ENCODE assay signal across 24 mouse cellular contexts in the genomic region with DNA sequence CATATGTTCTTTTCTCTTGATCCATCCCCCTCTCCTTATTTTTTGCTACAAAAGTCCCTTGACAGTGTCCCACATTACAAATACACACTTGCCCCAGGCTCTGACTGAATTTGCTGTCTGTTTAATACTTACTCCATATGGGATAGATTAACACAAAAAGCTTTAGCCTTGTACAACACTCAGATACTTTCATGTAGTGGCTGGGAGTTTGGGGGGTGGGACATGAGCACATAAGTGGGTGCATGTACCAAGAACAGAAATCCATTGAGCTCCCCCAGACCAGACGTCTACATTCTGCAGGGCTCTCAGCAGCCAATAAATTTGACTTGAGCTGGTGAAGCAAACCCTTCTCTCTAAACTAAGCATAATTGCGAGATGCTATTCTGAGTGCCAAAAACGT.
DNase-seq lines count a peak whose midpoint lies in the region; ATAC-seq lines count a peak whose summit lies in the region.
"Had no signal": no experiment of that assay in that cellular context is flagged by ENCODE, and none has a peak within 500 bp of the region (broad histone marks: within the 10 kb centered on the region; RNA-seq: fewer than 3 reads in every experiment).

No protein-coding gene starts in this region.

- H3K36me3 ChIP-seq in embryonic facial prominence, embryonic 14.5 days (ENCODE audit: control insufficient read depth, insufficient read depth, low read length): no peaks in the 10 kb centered on the region
- no peaks in the 10 kb centered on the region for H3K36me3 ChIP-seq in limb, embryonic 11.5 days (ENCODE audit: control insufficient read depth, insufficient read depth, low read length)
- H3K36me3 ChIP-seq: G1E; hindbrain, embryonic 10.5 days; hindbrain, embryonic 15.5 days; kidney, embryonic 15.5 days; lung, embryonic 15.5 days; neural tube, embryonic 15.5 days had no signal

- peaks cover 28% of the 10 kb centered on the region for H3K4me1 ChIP-seq in embryonic facial prominence, embryonic 14.5 days (ENCODE audit: control insufficient read depth, insufficient read depth, low read length)
- peaks cover 27% of the 10 kb centered on the region for H3K4me1 ChIP-seq in limb, embryonic 11.5 days (ENCODE audit: control insufficient read depth, insufficient read depth, low read length)

- no peak overlapping the region for H3K4me2 ChIP-seq in embryonic facial prominence, embryonic 14.5 days (ENCODE audit: low read depth, low read length)
- 0 out of 2 replicates have a peak overlapping the region, but pooled peaks have one; percentile 24 for H3K4me2 ChIP-seq in limb, embryonic 11.5 days (ENCODE audit: low read depth, severe bottlenecking)
- H3K4me2 ChIP-seq: hindbrain, embryonic 15.5 days; kidney, embryonic 15.5 days; lung, embryonic 15.5 days; neural tube, embryonic 15.5 days had no signal

- H3K4me3 ChIP-seq in embryonic facial prominence, embryonic 14.5 days (ENCODE audit: low read depth, low read length): no peak overlapping the region
- H3K4me3 ChIP-seq in limb, embryonic 11.5 days (ENCODE audit: low read depth, low read length): no peak overlapping the region
- H3K4me3 ChIP-seq: erythroblast, embryonic 14.5 days; hindbrain, embryonic 10.5 days; hindbrain, embryonic 15.5 days; kidney, embryonic 15.5 days; lung, embryonic 15.5 days; neural tube, embryonic 15.5 days had no signal

- no peaks in the 10 kb centered on the region for H3K9me3 ChIP-seq in embryonic facial prominence, embryonic 14.5 days (ENCODE audit: control insufficient read depth, low read length)
- H3K9me3 ChIP-seq in limb, embryonic 11.5 days (ENCODE audit: control insufficient read depth, low read length): no peaks in the 10 kb centered on the region
- H3K9me3 ChIP-seq: hindbrain, embryonic 10.5 days; hindbrain, embryonic 15.5 days; kidney, embryonic 15.5 days; lung, embryonic 15.5 days; neural tube, embryonic 15.5 days had no signal

- H3K27ac ChIP-seq in embryonic facial prominence, embryonic 14.5 days (replicated peaks; ENCODE audit: low read depth, low read length): peak overlapping the region; percentile 46
- H3K27ac ChIP-seq in limb, embryonic 11.5 days (replicated peaks; ENCODE audit: low read depth, low read length): peak overlapping the region; percentile 77
- H3K27ac ChIP-seq: hindbrain, embryonic 10.5 days; hindbrain, embryonic 15.5 days; kidney, embryonic 15.5 days; lung, embryonic 15.5 days; neural tube, embryonic 15.5 days had no signal

- peak; percentile 84 for ATAC-seq in embryonic facial prominence, embryonic 14.5 days (ENCODE audit: low read depth)
- ATAC-seq in limb, embryonic 11.5 days (ENCODE audit: insufficient number of reproducible peaks, low FRiP score, low TSS enrichment, low read depth): peak; percentile 93
- ATAC-seq: forebrain, embryonic 16.5 days had no signal

- DNase-seq in embryo, embryonic 11 days: peak; percentile 59
- no peak for DNase-seq in embryo, embryonic 10 days (ENCODE audit: low spot score)
- DNase-seq in embryonic facial prominence, embryonic 14.5 days (ENCODE audit: low spot score): peak; percentile 92
- peak; percentile 79 for DNase-seq in limb, embryonic 11.5 days (ENCODE audit: low spot score)
- DNase-seq in mesoderm, embryonic 11.5 days (ENCODE audit: low read depth, low spot score): peak; percentile 36
- DNase-seq in adrenal gland, postnatal 10 days: no peak
- no peak for DNase-seq in right cerebral cortex, postnatal 36 days (ENCODE audit: low spot score in 2 of 2)
- DNase-seq in gastrocnemius, postnatal 25 days: no peak
- DNase-seq: adrenal gland, postnatal 25 days; cerebellum, adult 11-12 months; cerebellum, adult 9-11 months; heart, postnatal 14 days; kidney, adult 18-20 months; kidney, postnatal 25 days; midbrain, embryonic 14.5 days; right cerebral cortex, adult 18-20 months had no signal

- H3K9ac ChIP-seq in embryonic facial prominence, embryonic 14.5 days (ENCODE audit: low read depth, low read length): no peak overlapping the region
- H3K9ac ChIP-seq in limb, embryonic 11.5 days (ENCODE audit: low read length): no peak overlapping the region
- H3K9ac ChIP-seq: hindbrain, embryonic 15.5 days; kidney, embryonic 15.5 days; lung, embryonic 15.5 days; neural tube, embryonic 15.5 days had no signal

- H3K27me3 ChIP-seq in embryonic facial prominence, embryonic 14.5 days (replicated peaks; ENCODE audit: control insufficient read depth, insufficient read depth, low read length): no peaks in the 10 kb centered on the region
- no peaks in the 10 kb centered on the region for H3K27me3 ChIP-seq in limb, embryonic 11.5 days (ENCODE audit: control insufficient read depth, insufficient read depth, low read length)
- H3K27me3 ChIP-seq: hindbrain, embryonic 15.5 days; kidney, embryonic 15.5 days; lung, embryonic 15.5 days; neural tube, embryonic 15.5 days had no signal

- 19% methylated on average over 3 of the region's 3 CpGs for WGBS in embryonic facial prominence, embryonic 14.5 days
- 14% methylated on average over 3 of the region's 3 CpGs for WGBS in limb, embryonic 11.5 days

Comparison
In these comparisons a context has a peak if more than half of its experiments do, and no peak if none do; other contexts are left out.
1. DNase-seq: peak in embryo, embryonic 11 days (single experiment), embryonic facial prominence, embryonic 14.5 days (single experiment), limb, embryonic 11.5 days (single experiment) and mesoderm, embryonic 11.5 days (single experiment); none in embryo, embryonic 10 days (single experiment), adrenal gland, postnatal 10 days (single experiment), right cerebral cortex, postnatal 36 days (0 of 2) and gastrocnemius, postnatal 25 days (single experiment).